ENCODE assay signal across 17 mouse cellular contexts in genomic region chr1:127833714-127834113, GRCm38 (mm10). TPM values are rescaled to one million over a fixed set of nuclear protein-coding genes. Genes with fewer than 3 reads are reported as not detected.
"Had no signal": no experiment of that assay in that cellular context is flagged by ENCODE, and none has a peak within 500 bp of the region (broad histone marks: within the 10 kb centered on the region; RNA-seq: fewer than 3 reads in every experiment).

No protein-coding gene starts in this region.

- H3K36me3 ChIP-seq: limb, embryonic 15.5 days; midbrain, embryonic 12.5 days had no signal

- H3K4me3 ChIP-seq: limb, embryonic 15.5 days; midbrain, embryonic 12.5 days had no signal

- DNase-seq: kidney, adult 11 months; kidney, adult 9 months; kidney, postnatal 36 days; layer of hippocampus, adult 9-11 months; layer of hippocampus, postnatal 36 days; lung, adult 18-20 months; right cerebral cortex, adult 18-20 months; right cerebral cortex, postnatal 25 days; thymus, adult 18-20 months; thymus, postnatal 14 days had no signal

- H3K27me3 ChIP-seq: limb, embryonic 15.5 days; midbrain, embryonic 12.5 days had no signal

- ATAC-seq: midbrain, embryonic 16.5 days had no signal

- H3K4me1 ChIP-seq: limb, embryonic 15.5 days; midbrain, embryonic 12.5 days had no signal

- H3K4me2 ChIP-seq: limb, embryonic 15.5 days; midbrain, embryonic 12.5 days had no signal

- H3K9me3 ChIP-seq: limb, embryonic 15.5 days; midbrain, embryonic 12.5 days had no signal

- H3K27ac ChIP-seq: kidney, postnatal 0 days; limb, embryonic 15.5 days; midbrain, embryonic 12.5 days had no signal

- H3K9ac ChIP-seq: limb, embryonic 15.5 days; midbrain, embryonic 12.5 days had no signal

RNA-seq across cellular contexts. Expression of gene Map3k19, which starts 21.1 kb away (rescaled TPM):
- polyA plus RNA-seq: kidney, postnatal 0 days; limb, embryonic 11.5 days; limb, embryonic 15.5 days; small intestine, adult 2 months; stomach, embryonic 16.5 days had no signal
